Mouse (Mus musculus) stomach, postnatal 0 days (tissue): ENCODE measurements around the gene AW549877.

Source experiments
- CTCF ChIP-seq: IDR thresholded peaks from 2 replicates; pipeline ENCODE4 v1.5.1; 2016; ENCODE audit warnings: antibody characterized with exemption, low read depth, mild to moderate bottlenecking, moderate library complexity
- EP300 ChIP-seq: optimal IDR thresholded peaks from 2 replicates; pipeline ENCODE3; 2016; ENCODE audit warnings: antibody characterized with exemption

- TF ChIP-seq EP300 (no peak), CTCF (no peak)
Measured at GRCm38 (mm10) chr15:4000536-4000935, 5.0 kb upstream of the AW549877 start.
